Mouse (Mus musculus) small intestine, adult 2 months (tissue): ENCODE measurements around the gene Zfhx2. TPM values are rescaled to one million over a fixed set of nuclear protein-coding genes. Genes with fewer than 3 reads are reported as not detected.

ENCODE experiments used
- H3K27ac ChIP-seq: fragments of 200-500 bp; 2 replicates; pipeline ENCODE4 v1.5.1; 2012; ENCODE audit warnings: low read depth, low read length, control low read depth, inconsistent platforms; ENCODE audit not compliant: insufficient read depth
- H3K27me3 ChIP-seq: fragments of 200-500 bp; 2 replicates; pipeline ENCODE4 v1.6.1; 2012; ENCODE audit warnings: mild to moderate bottlenecking, moderate library complexity, low read length, inconsistent platforms; ENCODE audit not compliant: control insufficient read depth, insufficient read depth
- H3K36me3 ChIP-seq: fragments of 200-500 bp; 2 replicates; pipeline ENCODE4 v1.6.1; 2012; ENCODE audit warnings: mild to moderate bottlenecking, low read length, control low read depth, inconsistent platforms; ENCODE audit not compliant: control insufficient read depth, insufficient read depth
- H3K4me1 ChIP-seq: fragments of 200-500 bp; 2 replicates; pipeline ENCODE4 v1.6.1; 2012; ENCODE audit warnings: low read length, inconsistent platforms, mixed read lengths; ENCODE audit not compliant: control insufficient read depth, insufficient read depth, insufficient read length
- H3K4me3 ChIP-seq: fragments of 200-500 bp; 2 replicates; pipeline ENCODE4 v1.5.1; 2012; ENCODE audit warnings: low read depth, mild to moderate bottlenecking, control low read depth, inconsistent platforms, low read length, moderate library complexity
- CTCF ChIP-seq: fragments of 200-500 bp; IDR thresholded peaks from 2 replicates; pipeline ENCODE4 v1.5.1; 2012; ENCODE audit warnings: low read depth, mild to moderate bottlenecking, control low read depth, inconsistent platforms, low read length, moderate library complexity, mixed read lengths; ENCODE audit not compliant: insufficient replicate concordance, insufficient read length; ENCODE audit errors: extremely low read depth
- POLR2A ChIP-seq: fragments of 200-500 bp; IDR thresholded peaks from 2 replicates; pipeline ENCODE4 v1.6.1; 2012; ENCODE audit warnings: low read depth, mild to moderate bottlenecking, control low read depth, inconsistent platforms, low read length, moderate library complexity
- WGBS: fragments of 180-500 bp; shearing (Covaris S2); methylation state at CpG from one replicate; pipeline ENCODE4 v1.1.7; 2018; 5-methylcytosine and 5-hydroxymethylcytosine counted together
- polyA plus RNA-seq: library from polyadenylated mRNA; depleted of rRNA; stranded (reverse); fragments of >200 nt; gene quantifications from 2 replicates; pipeline ENCODE4 v1.2.3, GENCODE M21; 2012

The Zfhx2 gene
- polyA plus RNA-seq, 1 experiment, result 4.2 TPM

GRCm38 (mm10) chr14:55119421-55120134 is 27.5 kb upstream of the Zfhx2 start:
- H3K27ac ChIP-seq, result no peak overlapping the region
- H3K4me1 ChIP-seq, result peaks cover 2% of the 10 kb centered on the region
- H3K27me3 ChIP-seq, result peaks cover 14% of the 10 kb centered on the region
- no peaks in the 10 kb centered on the region for H3K36me3 ChIP-seq
- TF ChIP-seq POLR2A (no peak), CTCF (peak; percentile 50; the same call in 1 of the 2 replicates)
- H3K4me3 ChIP-seq, result no peak overlapping the region
- WGBS, result 72% methylated on average over 4 of the region's 4 CpGs

- Histone ChIP-seq H3K27ac (no peak overlapping the region), H3K4me3 (no peak overlapping the region)
- no peak for TF ChIP-seq CTCF
- no peak for TF ChIP-seq POLR2A
Observed at GRCm38 (mm10) chr14:55118852-55119251, 26.7 kb upstream of the Zfhx2 start.

GRCm38 (mm10) chr14:55116425-55117200 is 24.5 kb upstream of the Zfhx2 start, which contains the start of gene Jph4:
Gene Jph4, minus strand, starts transcription at chr14:55116935.
- Histone ChIP-seq H3K4me1 (peaks cover 12% of the 10 kb centered on the region), H3K27ac (no peak within 1 kb of the TSS), H3K27me3 (peaks cover 14% of the 10 kb centered on the region), H3K36me3 (no peaks in the 10 kb centered on the region), H3K4me3 (peak within 1 kb of the TSS; percentile 26; the same call in 1 of the 2 replicates)
- TF ChIP-seq POLR2A, result no peak
- TF ChIP-seq CTCF, result no peak
- 33% methylated on average over 21 of the region's 21 CpGs for whole genome bisulfite sequencing

More at GRCm38 (mm10) chr14:55118852-55119251, 26.7 kb upstream of the Zfhx2 start:
- 70% methylated on average over 4 of the region's 4 CpGs for WGBS
- Histone ChIP-seq H3K4me1 (peaks cover 9% of the 10 kb centered on the region), H3K36me3 (no peaks in the 10 kb centered on the region), H3K27me3 (peaks cover 14% of the 10 kb centered on the region)

GRCm38 (mm10) chr14:55115846-55116245 is 23.7 kb upstream of the Zfhx2 start:
- Histone ChIP-seq H3K4me1 (peaks cover 12% of the 10 kb centered on the region), H3K27ac (no peak overlapping the region), H3K4me3 (peak overlapping the region; percentile 55), H3K36me3 (no peaks in the 10 kb centered on the region), H3K27me3 (peaks cover 14% of the 10 kb centered on the region)
- 17% methylated on average over 8 of the region's 8 CpGs for WGBS
- TF ChIP-seq POLR2A (no peak), CTCF (no peak)

- TF ChIP-seq CTCF, result no peak
- no peak for TF ChIP-seq POLR2A
- Histone ChIP-seq H3K27ac (no peak overlapping the region), H3K36me3 (no peaks in the 10 kb centered on the region), H3K27me3 (peaks cover 14% of the 10 kb centered on the region), H3K4me1 (peaks cover 12% of the 10 kb centered on the region), H3K4me3 (peak overlapping the region; percentile 55)
- 2% methylated on average over 74 of the region's 78 CpGs for WGBS
Observed at GRCm38 (mm10) chr14:55114759-55115701, 22.9 kb upstream of the Zfhx2 start.

GRCm38 (mm10) chr14:55113975-55114645 is 22.0 kb upstream of the Zfhx2 start:
- WGBS, result 8% methylated on average over 26 of the region's 26 CpGs
- Histone ChIP-seq H3K4me1 (peaks cover 12% of the 10 kb centered on the region), H3K27ac (no peak overlapping the region), H3K4me3 (peak overlapping the region; percentile 55), H3K36me3 (no peaks in the 10 kb centered on the region), H3K27me3 (peaks cover 14% of the 10 kb centered on the region)
- TF ChIP-seq POLR2A (no peak), CTCF (peak; percentile 50)
